Mouse (Mus musculus) cerebellum, adult 2 months (tissue): ENCODE results near the gene Pde11a. TPM values are rescaled to one million over a fixed set of nuclear protein-coding genes. Genes with fewer than 3 reads are reported as not detected.
A peak's percentile ranks its signal among the peaks of the same experiment; 100 is the strongest.

Source experiments
- DNase-seq, 2 experiments: peaks; one replicate each; pipeline ENCODE4 v3.0.0; 2021
- H3K27ac ChIP-seq: fragments of 200-500 bp; 2 replicates; pipeline ENCODE4 v1.5.1; 2012; ENCODE audit warnings: low read length, control low read depth, inconsistent platforms; ENCODE audit not compliant: insufficient read depth
- H3K27me3 ChIP-seq: fragments of 200-500 bp; 2 replicates; pipeline ENCODE4 v1.6.1; 2012; ENCODE audit warnings: inconsistent platforms, mild to moderate bottlenecking, low read length, moderate library complexity; ENCODE audit not compliant: control insufficient read depth, insufficient read depth
- H3K4me1 ChIP-seq: fragments of 200-500 bp; 2 replicates; pipeline ENCODE4 v1.6.1; 2011; ENCODE audit warnings: low read length; ENCODE audit not compliant: control insufficient read depth, insufficient read depth
- H3K4me3 ChIP-seq: fragments of 200-500 bp; replicated peaks from 2 replicates; pipeline ENCODE3; 2011; ENCODE audit warnings: mild to moderate bottlenecking, low read depth, low read length, control low read depth; ENCODE audit not compliant: insufficient read depth
- CTCF ChIP-seq: fragments of 200-500 bp; IDR thresholded peaks from 2 replicates; pipeline ENCODE4 v1.5.1; 2011; ENCODE audit warnings: low read depth, mild to moderate bottlenecking, control low read depth, low read length, moderate library complexity, borderline replicate concordance; ENCODE audit not compliant: insufficient read depth
- POLR2A ChIP-seq: fragments of 200-500 bp; IDR thresholded peaks from 2 replicates; pipeline ENCODE4 v1.6.1; 2011; ENCODE audit warnings: low read length, control low read depth, borderline replicate concordance; ENCODE audit not compliant: insufficient read depth
- WGBS: fragments of 180-500 bp; shearing (Covaris S2); methylation state at CpG from one replicate; pipeline ENCODE4 v1.1.7; 2018; 5-methylcytosine and 5-hydroxymethylcytosine counted together
- polyA plus RNA-seq: library from polyadenylated mRNA; depleted of rRNA; stranded (reverse); fragments of >200 nt; gene quantifications from 2 replicates; pipeline ENCODE4 v1.2.3, GENCODE M21; 2012

The Pde11a gene
- polyA plus RNA-seq, 1 experiment, result 0.79 TPM

DNA sequence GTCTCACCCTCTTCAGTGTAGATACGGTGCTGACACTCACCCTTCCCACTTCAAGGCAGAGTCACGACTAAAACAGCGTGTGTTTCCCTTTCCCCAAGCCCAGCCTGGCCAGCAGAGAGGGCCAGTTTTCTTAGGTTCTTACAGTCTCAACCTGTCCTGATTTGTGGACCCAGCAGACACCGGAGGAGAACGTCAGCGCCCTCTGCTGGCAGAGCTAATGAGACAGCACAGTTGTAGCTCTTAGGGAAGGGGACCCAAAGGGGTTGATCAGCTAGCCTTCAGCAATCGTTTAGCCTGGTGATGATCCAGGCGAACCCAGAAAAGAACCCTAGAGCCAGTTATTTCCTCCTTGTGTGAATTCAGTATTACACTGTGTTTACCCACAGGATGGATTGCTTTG is 337.2 kb downstream of the Pde11a start:
- TF ChIP-seq CTCF, result peak; percentile 72
- TF ChIP-seq POLR2A, result no peak
- Histone ChIP-seq H3K27me3 (no peaks in the 10 kb centered on the region), H3K4me3 (no peak overlapping the region), H3K4me1 (peaks cover 8% of the 10 kb centered on the region), H3K27ac (no peak overlapping the region)
- whole genome bisulfite sequencing, result 50% methylated on average over 8 of the region's 8 CpGs
- DNase-seq, result peak; percentile 30 to 49

- H3K4me1 ChIP-seq, result peaks cover 8% of the 10 kb centered on the region
- no peak overlapping the region for H3K4me3 ChIP-seq
- DNase-seq, result no peak
- TF ChIP-seq CTCF (no peak), POLR2A (no peak)
- no peaks in the 10 kb centered on the region for H3K27me3 ChIP-seq
- WGBS, result 79% methylated on average over 12 of the region's 12 CpGs
- no peak overlapping the region for H3K27ac ChIP-seq
These were observed 338.9 kb downstream of the Pde11a start for GRCm38 (mm10) chr2:75999636-76000035.

GRCm38 (mm10) chr2:75998692-75999091 is 339.9 kb downstream of the Pde11a start:
- Histone ChIP-seq H3K4me3 (no peak overlapping the region), H3K27me3 (no peaks in the 10 kb centered on the region), H3K27ac (no peak overlapping the region), H3K4me1 (peaks cover 8% of the 10 kb centered on the region)
- 8% methylated on average over 8 of the region's 8 CpGs for WGBS
- no peak for TF ChIP-seq POLR2A
- TF ChIP-seq CTCF, result no peak
- DNase-seq, result peak; percentile 42 to 69

- Histone ChIP-seq H3K27me3 (no peaks in the 10 kb centered on the region), H3K27ac (no peak overlapping the region), H3K4me3 (no peak overlapping the region), H3K4me1 (peaks cover 8% of the 10 kb centered on the region)
- DNase-seq, result no peak
- no peak for TF ChIP-seq CTCF
- TF ChIP-seq POLR2A, result no peak
- WGBS, result 85% methylated on average over 12 of the region's 12 CpGs
These were observed 340.8 kb downstream of the Pde11a start for GRCm38 (mm10) chr2:75997726-75998125.

- H3K27ac ChIP-seq, result no peak overlapping the region
- 96% methylated on average over 11 of the region's 11 CpGs for WGBS
These were observed 343.7 kb downstream of the Pde11a start for GRCm38 (mm10) chr2:75994841-75995240.

DNA sequence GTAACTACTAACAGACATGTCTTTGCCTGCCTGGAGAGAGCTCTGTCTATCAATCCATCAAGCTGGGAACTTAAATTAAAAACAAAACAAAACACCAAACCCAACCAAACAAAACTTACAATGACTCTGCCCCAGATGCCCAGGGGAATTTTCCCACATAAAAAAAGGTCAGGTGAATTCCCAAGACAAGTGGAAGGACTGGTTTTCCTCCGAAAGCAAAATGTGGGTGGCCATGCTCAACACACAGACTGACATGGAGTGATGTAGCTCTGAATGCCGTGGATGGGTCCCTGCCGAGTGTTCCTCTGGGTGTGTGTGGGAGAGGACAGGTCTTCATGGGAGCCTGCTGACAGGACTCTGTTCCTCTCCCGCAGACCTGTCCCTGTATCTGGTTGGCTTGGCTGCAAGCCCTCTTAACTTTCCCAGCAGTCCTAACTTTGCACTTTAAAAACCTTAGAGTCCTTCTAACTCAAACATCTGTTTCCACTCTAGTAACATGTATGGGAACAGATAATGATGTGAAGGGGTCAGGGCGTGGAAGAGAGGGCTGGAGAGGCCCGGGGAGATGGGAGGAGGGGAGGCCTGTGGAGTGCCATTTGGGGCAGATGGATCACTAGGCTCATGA is 346.9 kb downstream of the Pde11a start:
- TF ChIP-seq CTCF, result no peak
- TF ChIP-seq POLR2A, result no peak
- Histone ChIP-seq H3K27ac (no peak overlapping the region), H3K4me3 (no peak overlapping the region), H3K27me3 (no peaks in the 10 kb centered on the region), H3K4me1 (no peaks in the 10 kb centered on the region)
- no peak for DNase-seq
- WGBS, result 66% methylated on average over 6 of the region's 6 CpGs

More at GRCm38 (mm10) chr2:75994841-75995240, 343.7 kb downstream of the Pde11a start:
- Histone ChIP-seq H3K27me3 (no peaks in the 10 kb centered on the region), H3K4me3 (no peak overlapping the region), H3K4me1 (peaks cover 8% of the 10 kb centered on the region)
- TF ChIP-seq POLR2A, result no peak
- no peak for DNase-seq

GRCm38 (mm10) chr2:75990885-75991539 is 347.6 kb downstream of the Pde11a start:
- H3K27ac ChIP-seq, result no peak overlapping the region
- WGBS, result 59% methylated on average over 13 of the region's 13 CpGs

DNA sequence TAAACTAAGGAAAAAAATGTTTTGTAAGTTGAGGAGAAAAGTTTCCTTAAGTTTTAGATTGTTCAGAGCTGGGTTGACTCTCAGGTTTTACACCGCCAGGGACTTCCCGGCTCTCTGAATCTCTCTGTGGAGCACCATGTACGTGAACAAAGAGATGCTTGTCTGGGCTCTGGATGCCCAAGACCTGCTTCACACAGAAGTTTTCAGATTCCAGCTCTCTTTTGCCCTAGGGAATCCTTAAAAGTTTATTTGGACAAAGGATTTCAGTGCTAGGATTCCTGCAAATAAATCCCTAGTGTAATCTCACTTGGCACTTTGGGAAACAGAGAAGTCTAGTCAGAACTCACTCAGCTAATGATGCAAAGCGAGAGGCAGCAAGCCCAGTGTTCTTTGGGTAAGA is 348.9 kb downstream of the Pde11a start:
- no peak for DNase-seq
- Histone ChIP-seq H3K4me3 (no peak overlapping the region), H3K4me1 (no peaks in the 10 kb centered on the region), H3K27ac (no peak overlapping the region), H3K27me3 (no peaks in the 10 kb centered on the region)
- TF ChIP-seq CTCF (no peak), POLR2A (no peak)
- WGBS, result 79% methylated on average over 4 of the region's 4 CpGs

More at GRCm38 (mm10) chr2:75990885-75991539, 347.6 kb downstream of the Pde11a start:
- no peak overlapping the region for H3K4me3 ChIP-seq
- H3K27me3 ChIP-seq, result no peaks in the 10 kb centered on the region
- H3K4me1 ChIP-seq, result no peaks in the 10 kb centered on the region
- TF ChIP-seq CTCF (peak; percentile 52; the same call in 1 of the 2 replicates), POLR2A (no peak)
- DNase-seq, result peak; percentile 31 to 55
